Mouse (Mus musculus): ENCODE results near the gene Prodh2. TPM values are rescaled to one million over a fixed set of nuclear protein-coding genes. Genes with fewer than 3 reads are reported as not detected.

The Prodh2 gene
- total RNA-seq, 2 experiments from 2014 or later = not detected

DNA sequence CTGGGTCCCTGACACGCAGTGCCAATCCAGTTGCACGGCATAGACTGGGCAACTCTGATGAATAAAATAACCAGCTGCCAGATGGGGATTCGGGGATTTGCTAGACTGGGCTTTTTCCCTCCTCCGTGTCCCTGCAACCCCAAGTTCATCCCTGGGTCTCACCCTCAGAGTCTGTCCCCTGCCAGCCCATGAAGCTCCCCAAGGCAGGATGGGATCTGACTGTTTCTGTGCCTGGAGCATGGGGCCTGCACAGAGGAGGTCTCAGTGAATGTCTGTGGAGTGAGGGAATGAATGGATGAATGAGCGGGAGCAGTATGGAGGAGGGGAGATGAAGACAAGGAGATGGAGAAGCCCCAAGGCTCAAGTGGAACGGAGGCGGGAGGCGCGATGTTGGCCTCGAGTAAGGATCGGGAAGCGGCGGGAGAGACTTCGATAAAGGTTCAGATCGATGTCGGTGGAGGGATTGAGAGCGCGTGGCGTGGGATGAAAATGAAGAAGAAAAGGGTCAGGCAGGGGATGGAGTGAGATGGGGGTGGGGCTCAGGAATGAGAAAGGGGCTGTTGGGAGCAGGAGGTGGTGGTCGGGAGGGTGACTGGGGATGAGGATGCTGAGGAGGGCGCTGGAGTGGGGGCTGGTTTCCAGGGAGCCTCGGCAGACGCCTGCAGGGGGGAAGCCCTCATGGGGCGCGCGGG lies 40.7 kb downstream of the Prodh2 start:
- intact Hi-C loops (cut with DNase I) = no loop called here
- no peak for DNase-seq (ENCODE audit: low spot score)

DNA sequence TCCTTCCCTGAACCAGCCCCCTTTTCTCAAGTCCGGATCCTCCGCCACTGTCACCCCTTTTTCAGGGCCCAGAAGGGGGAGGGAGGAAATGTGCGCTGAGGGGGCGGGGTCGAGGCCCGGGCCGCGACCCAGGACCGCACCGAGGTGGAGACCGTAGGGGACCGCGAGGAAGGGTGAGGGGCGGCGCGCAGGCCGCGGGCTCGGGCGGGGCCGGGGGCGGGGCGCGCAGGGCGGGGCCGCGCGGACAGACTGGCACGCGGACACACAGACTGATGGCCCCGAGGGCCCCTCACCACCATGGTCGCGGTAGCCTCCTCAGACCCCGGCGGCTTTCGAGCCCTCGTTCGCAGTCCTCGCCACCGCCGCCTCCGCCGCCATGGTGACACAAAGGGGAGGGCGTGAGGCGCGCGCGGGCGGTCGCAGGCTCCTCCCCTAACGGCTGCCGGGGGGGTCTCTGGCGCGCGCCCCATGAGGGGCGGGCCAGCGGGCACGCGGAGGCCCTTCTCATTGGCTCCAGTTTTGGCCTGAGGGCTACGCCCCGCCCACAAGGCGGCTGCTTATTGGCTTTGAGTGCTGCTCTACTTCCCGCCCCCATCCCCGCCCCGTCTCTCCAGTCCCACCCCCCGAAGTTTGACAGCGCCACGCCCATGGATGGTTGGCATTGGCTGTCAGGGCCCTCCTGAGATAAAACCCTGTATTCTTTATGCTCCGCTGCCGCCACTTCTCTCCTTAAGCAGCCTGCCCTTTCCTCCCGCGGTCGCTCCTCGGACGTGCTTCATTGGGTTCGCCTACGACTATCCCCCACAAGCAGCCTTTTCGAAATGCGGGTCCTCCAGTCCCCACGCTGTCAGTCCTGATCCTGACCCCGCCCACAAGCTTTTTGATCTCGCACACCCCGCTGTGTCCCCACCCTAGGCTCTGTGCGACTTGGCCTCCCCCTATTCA lies 41.5 kb downstream of the Prodh2 start, which contains the start of gene Arhgap33:
TSS of gene Arhgap33 (minus strand) at position 428 of the 945 bp plus-strand sequence.
- intact Hi-C loops (cut with DNase I) = no loop called here
- peak; percentile 90 for DNase-seq (ENCODE audit: low spot score)

DNA sequence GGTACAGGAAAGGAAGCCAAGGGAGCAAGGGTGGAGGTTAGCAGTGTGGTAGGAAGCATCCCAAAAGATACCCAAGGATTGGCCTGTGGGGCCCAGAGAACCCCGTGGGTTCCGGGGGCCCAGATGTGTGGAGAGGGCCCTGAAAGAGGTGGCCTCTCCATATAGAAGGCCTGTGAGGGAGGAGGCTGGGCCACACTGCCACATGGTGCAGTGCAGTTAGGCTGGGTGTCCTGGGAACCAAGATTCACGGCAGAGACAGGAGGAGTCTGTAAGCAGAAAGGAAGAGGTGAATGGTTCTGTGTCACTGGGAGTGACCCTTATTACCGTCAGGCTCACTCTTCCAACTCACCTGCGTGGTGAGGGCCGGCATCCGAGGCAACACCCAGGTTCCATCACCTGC lies 47.1 kb downstream of the Prodh2 start:
- intact Hi-C loops (cut with DNase I) = no loop called here
- no peak for DNase-seq (ENCODE audit: low spot score)

DNA sequence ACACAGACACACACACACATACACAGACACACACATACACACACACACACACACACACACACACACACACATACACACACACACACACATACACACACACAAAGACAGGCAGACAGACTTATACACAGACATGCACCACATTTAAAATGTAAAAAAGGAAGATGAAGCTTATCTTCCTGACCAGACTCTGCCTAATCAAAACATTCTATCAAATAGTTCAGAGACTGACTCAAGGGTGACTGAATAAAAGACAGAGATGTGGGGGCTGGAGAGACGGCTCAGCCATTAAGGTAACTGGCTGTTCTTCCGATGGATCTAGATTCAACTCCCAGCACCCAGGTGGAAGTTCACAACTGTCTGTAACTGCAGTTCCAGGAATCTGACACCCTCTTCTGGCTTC lies 50.9 kb downstream of the Prodh2 start:
- intact Hi-C loops (cut with DNase I) = no loop called here
- DNase-seq (ENCODE audit: low spot score) = no peak

DNA sequence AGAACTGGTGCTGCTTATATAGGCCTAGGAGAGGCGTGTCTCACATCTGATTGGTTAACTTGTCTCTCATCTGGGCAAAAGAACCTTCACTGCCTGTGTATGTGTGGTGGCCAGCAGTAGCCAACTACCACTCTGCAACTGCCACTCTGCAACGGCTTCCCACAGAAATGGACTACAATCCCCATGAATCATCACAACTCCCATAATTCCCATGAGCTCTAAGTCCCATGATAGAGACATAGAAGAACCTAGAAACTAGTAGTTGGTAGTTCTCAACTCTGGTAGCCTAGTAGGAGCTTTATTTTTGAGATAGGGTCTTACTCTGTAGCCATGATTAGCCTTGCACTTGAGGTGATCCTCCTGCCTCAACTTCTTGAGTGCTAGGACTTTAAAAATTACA lies 56.5 kb downstream of the Prodh2 start:
- no peak for DNase-seq (ENCODE audit: low spot score)
- intact Hi-C loops (cut with DNase I) = loop anchor here (5.0 kb wide), 1 partner anchor 58 kb away; the partner anchor contains the start of gene Prodh2

DNA sequence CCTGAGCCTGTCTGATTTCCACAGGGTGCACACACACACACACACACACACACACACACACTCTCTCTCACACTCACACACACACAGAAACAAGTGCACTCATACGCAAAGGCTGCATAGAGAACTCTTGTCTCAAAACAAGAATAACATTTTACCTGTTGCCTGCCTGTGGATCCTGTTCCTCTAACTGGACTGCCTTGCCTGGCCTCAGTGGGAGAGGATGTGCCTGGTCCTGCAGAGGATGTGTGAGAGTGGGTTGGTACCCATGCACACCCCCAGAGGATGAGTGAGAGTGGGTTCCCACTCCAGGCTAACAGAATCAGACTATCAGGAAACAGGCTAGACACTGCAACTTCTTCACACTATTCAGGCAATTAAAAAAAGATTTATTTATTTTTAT lies 57.2 kb downstream of the Prodh2 start:
- intact Hi-C loops (cut with DNase I) = no loop called here
- DNase-seq (ENCODE audit: low spot score) = no peak

DNA sequence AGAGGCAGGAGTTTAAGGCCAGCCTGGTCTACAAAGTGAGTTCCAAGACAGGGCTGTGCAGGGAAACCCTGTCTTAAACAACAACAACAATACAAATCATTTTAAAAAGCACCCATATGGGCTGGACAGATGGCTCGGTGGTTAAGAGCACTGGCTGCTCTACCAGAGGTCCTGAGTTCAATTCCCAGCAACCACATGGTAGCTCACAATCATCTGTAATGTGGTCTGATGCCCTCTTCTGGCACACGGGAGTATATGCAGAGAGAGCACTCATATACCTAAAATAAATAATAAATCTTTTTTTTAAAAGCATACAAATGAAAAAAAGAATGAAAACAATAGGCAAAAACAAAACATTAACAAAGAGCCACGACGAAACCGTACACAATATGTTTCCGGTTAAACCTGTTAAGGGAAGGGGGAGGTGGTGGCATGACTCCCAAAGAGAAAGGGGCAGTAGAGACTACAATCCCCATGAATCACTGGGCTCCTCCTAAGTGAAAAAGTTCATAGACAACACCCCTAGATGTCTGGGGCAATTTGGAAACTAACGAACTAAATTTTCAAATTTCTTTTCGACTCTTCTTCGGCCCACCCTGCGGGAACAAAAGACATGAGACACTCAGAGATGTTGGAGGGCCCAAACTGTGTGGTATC lies 58.2 kb downstream of the Prodh2 start:
- intact Hi-C loops (cut with DNase I) = no loop called here
- no peak for DNase-seq (ENCODE audit: low spot score)

DNA sequence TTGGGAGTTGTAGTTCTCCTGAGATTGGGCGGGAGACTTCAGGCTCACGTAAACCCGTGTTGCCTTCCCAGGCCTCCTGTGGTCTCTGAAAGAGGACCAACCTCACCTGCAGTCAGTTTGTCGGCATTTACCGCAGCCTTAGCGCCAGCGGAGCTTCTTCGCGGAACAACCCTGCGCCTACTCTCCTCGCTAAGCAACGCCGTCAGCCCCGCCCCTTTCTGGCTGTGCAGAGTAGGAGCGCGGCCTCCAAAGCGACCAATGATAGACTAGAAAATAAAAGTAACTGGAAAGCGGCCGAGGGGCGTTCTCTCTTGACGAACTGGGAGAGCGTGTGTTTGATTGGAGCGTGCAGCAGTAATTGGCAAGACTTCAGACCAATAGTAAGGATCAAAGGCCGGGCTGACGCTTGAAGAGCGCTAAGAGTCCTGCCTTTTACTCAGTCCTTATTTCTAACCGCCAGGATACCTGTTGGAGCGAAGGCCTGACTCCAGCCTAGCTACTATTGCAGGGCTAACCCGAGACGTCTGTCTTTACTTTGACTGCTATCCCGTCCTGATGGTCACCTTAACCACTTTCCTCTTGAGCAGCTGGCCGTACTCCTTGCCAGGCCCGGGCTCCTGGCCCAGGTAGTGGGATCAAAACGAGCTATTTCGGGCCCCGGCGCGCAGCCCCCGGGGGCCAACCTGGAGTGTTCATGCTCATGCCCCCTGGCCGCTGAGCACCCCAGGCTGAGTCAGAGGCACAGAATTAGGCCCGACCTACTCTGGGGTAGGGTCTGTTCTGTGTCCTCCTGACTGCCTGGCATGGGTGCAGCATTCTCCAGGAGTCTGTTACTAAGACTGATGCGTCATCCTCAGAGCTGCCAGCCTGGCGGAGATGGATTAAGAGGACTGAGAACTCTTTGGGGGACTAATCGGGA lies 58.9 kb downstream of the Prodh2 start, which contains the start of the genes Hspb6 and Proser3:
TSS of gene Hspb6 (plus strand) at position 77 of the 919 bp plus-strand sequence.
TSS of gene Proser3 (minus strand) at position 198 of the 919 bp plus-strand sequence.
- DNase-seq (ENCODE audit: low spot score) = peak; percentile 95
- intact Hi-C loops (cut with DNase I) = no loop called here

DNA sequence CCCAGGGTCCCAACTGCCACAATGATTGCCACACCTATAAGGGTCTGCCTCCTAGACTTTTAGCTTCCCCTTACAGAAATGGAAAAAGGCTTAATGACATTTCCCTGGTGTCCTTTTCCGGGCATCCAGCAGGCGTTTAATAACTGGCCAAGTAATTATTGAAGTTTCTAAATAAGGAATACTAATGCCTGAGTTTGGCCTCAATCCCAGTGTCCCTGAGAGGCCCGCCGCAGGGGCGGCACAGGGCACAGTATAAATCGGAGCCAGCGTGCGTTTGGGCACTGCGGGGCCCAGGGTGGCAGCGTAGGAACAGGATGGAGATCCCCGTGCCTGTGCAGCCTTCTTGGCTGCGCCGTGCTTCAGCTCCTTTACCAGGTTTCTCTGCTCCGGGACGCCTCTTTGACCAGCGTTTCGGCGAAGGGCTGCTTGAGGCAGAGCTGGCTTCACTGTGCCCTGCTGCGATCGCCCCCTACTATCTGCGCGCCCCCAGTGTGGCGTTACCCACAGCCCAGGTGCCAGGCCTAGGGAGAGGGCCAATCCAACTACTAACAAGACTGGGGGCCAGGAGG lies 59.7 kb downstream of the Prodh2 start:
- peak; percentile 44 for DNase-seq (ENCODE audit: low spot score)
- intact Hi-C loops (cut with DNase I) = no loop called here

DNA sequence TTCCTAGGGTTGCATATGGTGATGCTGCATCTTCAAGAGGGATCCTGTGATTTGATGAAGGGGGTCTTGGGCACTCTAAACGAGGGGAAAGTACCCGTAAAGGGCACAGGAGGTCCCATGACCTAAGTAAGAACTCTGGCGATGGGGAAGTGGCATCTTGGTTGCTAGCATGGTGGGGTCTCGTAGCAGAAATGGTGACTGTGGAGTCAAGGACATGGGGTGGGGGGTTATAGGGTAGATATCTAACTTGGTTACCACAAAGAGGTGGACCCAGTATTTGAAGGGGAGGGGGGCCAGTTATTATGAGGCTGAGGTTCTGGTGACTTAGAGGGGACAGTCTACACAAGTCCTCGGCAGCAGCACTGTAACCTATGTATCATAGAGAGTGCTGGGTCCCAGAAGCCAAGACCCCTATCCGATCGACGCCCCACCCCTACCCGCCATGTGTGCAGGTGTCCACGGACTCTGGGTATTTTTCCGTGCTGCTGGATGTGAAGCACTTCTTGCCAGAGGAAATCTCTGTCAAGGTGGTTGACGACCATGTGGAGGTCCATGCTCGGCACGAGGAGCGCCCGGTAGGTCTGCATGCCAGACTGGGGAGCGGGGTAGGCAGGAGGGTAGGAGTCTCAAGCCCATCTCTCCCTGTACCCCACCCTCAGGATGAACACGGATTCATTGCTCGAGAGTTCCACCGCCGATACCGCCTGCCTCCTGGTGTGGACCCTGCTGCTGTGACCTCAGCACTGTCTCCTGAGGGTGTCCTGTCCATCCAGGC lies 60.6 kb downstream of the Prodh2 start:
- DNase-seq (ENCODE audit: low spot score) = no peak
- intact Hi-C loops (cut with DNase I) = no loop called here

DNA sequence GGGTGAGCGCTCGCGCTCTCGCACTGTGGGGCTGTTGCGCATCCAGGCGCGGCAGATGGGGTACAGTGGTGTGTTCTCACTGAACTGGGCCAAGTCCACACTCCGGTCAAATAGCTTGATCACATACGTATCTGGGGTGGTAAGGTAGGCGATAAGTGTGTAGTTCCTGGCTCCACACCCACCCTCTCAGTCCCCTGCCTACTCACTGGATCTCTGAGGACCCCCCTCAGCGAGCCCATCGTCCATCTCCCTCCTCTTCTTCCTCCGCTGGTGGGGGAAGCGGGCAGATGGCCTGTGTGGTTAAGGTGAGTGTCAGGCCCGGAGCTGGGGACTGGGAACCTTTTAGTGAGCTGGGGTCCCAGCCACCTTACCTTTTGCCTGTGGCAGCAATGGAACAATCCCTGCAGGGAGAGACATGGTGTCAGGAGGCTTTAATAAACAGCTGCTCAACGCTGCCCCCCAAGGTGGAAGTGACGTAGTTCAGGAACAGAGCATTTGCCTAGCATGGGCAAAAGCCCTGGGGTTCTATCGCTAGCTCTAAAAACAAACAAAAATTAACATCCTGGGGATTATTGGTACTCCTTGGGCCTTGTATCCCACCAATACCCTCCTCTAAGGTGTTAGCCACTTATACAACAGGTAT lies 63.6 kb downstream of the Prodh2 start:
- DNase-seq (ENCODE audit: low spot score) = no peak
- intact Hi-C loops (cut with DNase I) = no loop called here

DNA sequence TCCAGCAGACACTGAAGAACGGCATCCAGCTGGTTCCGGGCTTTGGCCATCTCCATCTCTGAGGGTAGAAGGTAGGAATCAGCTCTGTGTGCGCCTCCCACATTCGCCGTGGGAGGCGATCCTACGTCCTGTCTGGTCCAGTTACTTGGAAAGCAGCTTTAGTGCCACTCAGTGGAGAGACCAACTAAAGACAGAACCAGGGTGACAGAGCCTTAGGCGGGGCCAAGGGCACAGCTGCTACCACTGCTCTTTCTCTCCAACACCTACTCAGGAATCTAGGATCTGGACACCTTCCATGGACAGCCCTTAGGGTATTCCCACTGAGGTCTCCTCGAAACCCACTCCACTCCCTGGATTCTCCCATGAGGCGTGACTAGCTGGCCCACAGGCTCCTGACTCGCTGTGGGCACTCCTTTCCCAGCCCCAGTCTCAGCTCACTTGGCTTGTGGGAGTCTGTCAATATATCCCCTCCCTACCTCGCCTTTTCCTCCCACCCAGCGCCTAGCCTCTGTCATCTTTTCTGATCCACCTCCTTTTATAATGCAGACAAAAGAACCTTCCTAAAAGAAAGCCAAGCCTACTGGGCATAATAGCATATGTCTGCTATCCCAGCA lies 64.6 kb downstream of the Prodh2 start:
- DNase-seq (ENCODE audit: low spot score) = no peak
- intact Hi-C loops (cut with DNase I) = no loop called here

DNA sequence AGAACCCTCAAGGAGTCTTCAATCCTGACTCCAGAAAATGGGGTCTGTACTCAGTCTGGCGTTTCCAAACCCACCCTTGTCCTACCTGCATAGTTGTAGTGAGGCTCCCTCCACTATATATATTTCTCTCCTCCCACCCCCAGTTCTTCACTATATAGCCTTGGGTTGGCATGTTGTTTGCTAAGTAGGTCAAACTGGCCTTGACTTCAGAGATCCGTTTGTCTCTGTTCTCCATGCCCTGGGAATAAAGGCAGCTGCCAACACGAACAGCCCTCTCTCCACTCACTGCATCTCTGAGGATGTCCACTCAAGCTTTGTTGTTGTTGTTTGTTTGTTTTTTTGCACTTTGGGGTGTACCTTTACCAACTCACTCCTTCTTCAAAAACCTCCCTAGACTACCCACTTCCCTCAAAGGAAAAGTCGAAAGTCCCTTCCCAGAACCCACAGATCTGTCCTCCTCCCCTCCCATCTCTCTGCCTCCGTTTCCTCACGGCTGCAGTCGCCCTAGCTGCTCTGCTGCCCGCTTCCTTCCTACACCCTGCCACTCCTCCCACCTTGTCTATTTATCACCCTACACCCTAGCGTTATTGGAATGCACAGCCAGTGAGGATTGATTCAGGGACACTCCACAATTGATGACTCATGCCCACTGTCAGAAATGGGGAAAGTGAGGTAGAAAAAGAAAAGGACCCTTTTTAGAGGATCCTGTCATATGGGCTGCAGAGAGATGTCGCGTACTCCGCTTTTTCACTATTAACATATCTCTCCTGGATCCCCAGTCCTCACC lies 65.4 kb downstream of the Prodh2 start:
- intact Hi-C loops (cut with DNase I) = no loop called here

DNA sequence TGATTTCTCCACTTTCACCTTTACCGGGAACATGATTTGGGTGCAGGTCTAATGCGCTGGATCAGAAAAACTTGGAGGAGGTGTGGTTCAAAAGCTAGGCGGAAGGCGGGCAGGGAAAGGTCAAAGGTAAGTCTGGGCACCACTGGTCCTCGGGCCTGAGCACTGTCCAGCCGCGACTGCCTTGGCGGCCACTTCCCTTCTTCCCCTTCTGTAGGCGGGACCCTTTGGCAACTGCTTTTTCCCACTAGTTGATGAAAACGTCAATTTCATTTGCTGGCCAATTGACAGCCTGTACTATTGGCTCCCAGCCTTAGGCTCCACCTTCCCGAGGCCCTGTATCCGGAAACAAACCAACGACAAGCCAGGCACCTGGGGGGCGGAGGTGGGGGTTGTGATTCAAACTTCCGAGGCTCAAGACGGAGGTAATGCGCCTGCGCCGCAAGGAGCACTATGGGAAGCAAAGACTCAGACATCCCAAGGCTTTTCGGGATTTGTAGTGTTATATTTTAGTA lies 66.1 kb downstream of the Prodh2 start, which contains the start of gene Lin37:
TSS of gene Lin37 (minus strand) at position 396 of the 512 bp plus-strand sequence.
- intact Hi-C loops (cut with DNase I) = no loop called here
- DNase-seq (ENCODE audit: low spot score) = peak; percentile 98

More for the DNA sequence above, 65.4 kb downstream of the Prodh2 start:
- no peak for DNase-seq (ENCODE audit: low spot score)

DNA sequence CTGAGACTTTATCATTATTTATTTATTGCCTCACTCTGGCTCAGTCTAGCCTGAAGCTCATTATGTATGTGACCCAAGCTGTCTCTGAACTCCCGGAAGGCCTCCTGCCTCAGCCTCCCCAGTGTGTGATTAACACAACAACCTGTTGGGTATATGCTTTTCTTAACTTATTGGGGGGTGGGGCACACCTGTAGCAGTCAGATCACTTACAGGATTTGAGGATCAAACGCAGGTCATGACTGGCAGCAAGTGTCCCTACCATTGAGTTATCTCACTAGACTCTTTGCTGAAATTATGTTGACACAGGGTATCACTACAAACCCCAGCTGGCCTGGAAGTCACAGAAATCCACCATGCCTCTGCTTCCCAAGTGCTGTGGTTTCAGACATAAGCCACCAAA lies 66.9 kb downstream of the Prodh2 start:
- intact Hi-C loops (cut with DNase I) = no loop called here
- no peak for DNase-seq (ENCODE audit: low spot score)

DNA sequence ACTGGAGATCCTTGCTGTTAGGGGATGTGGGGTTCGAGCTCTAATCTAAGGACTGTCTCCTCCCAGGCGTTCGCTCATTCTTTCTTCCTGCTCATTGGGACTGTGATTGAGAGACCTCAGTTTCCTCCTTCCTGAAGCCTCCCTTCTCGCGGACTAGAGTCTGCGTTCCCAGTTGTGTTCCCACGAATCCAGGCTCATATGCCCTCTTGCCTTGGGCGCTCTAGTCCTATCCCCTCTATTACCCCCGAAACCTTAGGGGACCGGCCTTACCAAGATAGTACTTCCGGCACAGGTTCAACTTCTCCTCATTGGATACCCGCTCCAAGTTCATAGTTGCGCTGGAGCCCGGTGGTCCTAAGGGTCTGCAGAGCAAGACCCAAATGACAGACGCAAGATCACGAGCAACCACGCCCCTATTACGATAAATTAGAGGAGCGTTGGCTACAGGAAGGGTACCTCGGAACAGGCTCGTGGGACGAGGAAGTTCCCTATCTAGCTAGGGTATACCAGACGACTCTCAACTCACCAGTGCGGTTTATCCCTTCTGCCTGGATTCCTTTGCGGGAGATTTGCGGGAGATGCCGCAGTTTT lies 69.2 kb downstream of the Prodh2 start:
- DNase-seq (ENCODE audit: low spot score) = no peak
- intact Hi-C loops (cut with DNase I) = no loop called here

Data from heart, postnatal 25 days (tissue).